Mouse (Mus musculus) CD8-positive naive resting alpha-beta T cell, adult 2 months (primary cell): ENCODE results near the gene Tmem109.

ENCODE experiments used
- DNase-seq, 2 experiments: peaks; one replicate each; pipeline ENCODE4 v3.0.0; 2022; ENCODE audit warnings: low read depth in 2 of 2, low spot score in 2 of 2

The Tmem109 gene

DNA sequence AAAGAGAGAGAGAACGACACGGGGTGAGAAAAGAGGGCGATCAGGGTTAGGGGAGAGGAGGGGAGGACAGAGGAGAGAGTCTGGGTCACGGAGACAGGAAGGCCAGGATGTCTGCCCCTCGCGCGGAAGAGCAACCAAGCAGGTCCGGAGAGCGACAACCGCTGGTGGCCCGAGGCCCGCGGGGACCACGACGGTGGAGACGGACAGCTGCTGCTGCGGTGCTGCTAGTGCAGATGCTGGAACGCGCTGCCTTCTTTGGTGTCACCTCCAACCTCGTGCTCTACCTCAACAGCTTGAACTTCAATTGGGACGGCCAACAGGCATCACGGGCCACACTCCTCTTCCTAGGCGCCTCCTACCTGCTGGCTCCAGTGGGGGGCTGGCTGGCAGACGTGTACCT is 38.9 kb downstream of the Tmem109 start:
- no peak for DNase-seq

- DNase-seq = no peak
Observed at GRCm38 (mm10) chr19:10841721-10842626, 39.8 kb downstream of the Tmem109 start.

DNA sequence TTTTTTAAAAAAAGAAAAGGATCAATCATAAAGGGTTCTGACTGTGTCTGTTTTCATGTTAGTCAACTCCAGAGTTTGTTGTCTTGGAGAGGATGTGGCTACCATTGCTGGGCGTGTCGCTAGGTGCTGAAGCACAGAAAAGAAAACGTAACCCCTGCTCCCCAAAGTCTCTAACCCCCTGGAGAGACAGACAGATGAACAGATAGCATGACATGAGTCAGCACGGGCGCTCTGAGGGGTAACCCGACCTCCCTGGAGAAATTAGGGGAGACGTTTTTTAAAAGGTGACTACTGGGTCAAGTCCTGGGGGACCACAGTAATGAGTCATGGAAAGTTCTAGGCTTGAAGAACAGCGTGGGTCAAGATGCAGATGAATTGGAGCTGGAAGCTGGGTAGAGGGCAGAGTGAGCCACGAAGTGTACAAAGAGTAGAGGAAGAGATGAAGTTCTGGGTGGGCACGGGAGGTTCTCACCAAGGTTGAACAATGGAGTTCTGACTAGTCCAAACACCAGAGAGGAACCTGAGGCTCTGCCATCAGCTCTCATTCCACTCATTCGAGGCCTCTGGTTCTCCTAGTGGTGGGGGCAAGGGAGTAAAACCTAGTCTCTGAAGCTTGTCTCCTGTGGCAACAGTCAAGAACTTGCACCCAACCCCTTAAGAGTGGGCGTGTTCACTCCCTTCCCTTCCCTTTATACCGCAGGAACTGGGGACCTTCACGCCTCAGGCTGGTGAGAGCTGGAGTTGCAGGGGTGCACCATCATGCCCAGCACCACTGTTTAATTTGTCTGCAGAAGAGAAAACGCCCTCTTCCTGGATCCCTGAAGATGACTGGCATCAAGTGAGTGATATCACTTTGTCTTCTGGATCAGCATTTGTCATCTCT is 42.5 kb downstream of the Tmem109 start, which contains the start of gene Slc15a3:
Slc15a3 (plus strand) TSS at position 718 of the 883 bp plus-strand sequence.
- no peak for DNase-seq

DNA sequence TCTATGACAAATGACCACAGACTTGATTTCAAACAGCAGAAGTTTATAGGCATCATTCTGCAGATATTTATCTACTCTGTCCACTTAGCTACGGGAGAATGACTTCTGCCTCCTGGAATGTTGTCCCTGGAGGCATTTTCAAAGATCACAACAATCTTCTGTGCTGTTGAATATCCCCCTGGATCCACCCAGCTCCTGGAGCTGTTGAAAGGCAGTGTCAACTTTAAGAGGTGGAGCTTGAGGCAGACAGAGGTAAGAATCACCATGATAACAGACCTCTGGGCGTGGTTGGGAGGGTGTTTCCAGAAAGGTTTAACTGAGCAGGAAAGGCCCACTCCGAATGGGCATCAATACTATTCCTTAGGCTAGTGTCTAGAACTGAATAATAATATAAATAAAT is 46.1 kb downstream of the Tmem109 start:
- no peak for DNase-seq

GRCm38 (mm10) chr19:10833611-10834010 is 48.2 kb downstream of the Tmem109 start:
- no peak for DNase-seq

- DNase-seq = no peak
Observed at GRCm38 (mm10) chr19:10832030-10832429, 49.8 kb downstream of the Tmem109 start.

DNA sequence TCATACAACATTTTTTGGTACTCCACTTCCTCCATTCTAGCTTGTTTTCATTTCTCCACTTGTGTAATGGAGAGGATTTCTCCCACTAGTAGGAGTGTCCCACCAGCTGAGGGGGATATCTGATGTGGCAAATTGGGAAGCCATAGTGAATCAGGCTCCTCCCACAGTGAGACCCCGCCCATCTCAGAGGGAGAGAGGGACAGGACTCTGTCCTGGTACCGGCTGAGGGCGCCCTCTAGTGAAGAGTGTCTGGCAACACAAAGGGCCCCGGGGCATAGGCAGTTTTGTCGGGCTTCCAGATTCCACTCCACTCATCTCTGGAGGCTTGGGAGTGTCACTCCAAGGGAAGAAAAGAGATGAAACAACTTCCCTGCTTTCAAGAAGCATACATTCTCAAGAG is 50.4 kb downstream of the Tmem109 start:
- peak; percentile 70 to 81 for DNase-seq

- peak; percentile 42 to 49 for DNase-seq
Observed at GRCm38 (mm10) chr19:10829436-10830175, 52.2 kb downstream of the Tmem109 start, which contains the start of gene Cd6. Gene Cd6, minus strand, starts transcription at chr19:10830058.

- no peak for DNase-seq
Observed at GRCm38 (mm10) chr19:10828321-10828720, 53.5 kb downstream of the Tmem109 start.

DNA sequence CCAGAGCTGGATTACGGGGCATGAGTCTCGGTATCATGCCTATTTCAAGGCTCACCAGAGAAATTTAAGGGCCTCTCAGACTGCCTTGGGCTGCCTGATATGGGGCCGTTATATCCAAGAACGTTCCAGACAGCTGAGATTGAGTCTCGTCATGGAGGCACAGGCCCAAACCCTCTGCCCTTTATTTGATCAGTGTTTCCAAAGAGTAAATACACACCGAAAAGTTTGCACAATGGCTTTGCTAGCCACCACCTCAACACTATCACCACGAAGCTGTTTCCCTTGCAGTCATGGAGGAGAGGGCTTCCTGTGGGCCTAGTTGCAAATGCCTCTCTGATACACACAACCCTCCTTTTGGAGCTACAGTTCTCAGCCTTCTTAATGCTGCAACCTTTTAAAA is 57.7 kb downstream of the Tmem109 start:
- no peak for DNase-seq

- no peak for DNase-seq
Observed at GRCm38 (mm10) chr19:10822534-10822933, 59.3 kb downstream of the Tmem109 start.

- DNase-seq = no peak
Observed at GRCm38 (mm10) chr19:10821319-10821718, 60.5 kb downstream of the Tmem109 start.
